Mouse (Mus musculus) neural tube, embryonic 15.5 days (tissue): Measurements from ENCODE around the gene Limch1. TPM values are rescaled to one million over a fixed set of nuclear protein-coding genes. Genes with fewer than 3 reads are reported as not detected.

Experiments used
- ATAC-seq: fragments of 200-750 bp; cut with Nextera tagmentation; 2 replicates; pipeline ENCODE4 v1.8.0; 2017; ENCODE audit warnings: mild to moderate bottlenecking, moderate TSS enrichment, moderate library complexity; ENCODE audit not compliant: low FRiP score
- H3K27ac ChIP-seq: fragments of 300-500 bp; sonication (generic); replicated peaks from 2 replicates; pipeline ENCODE4 v1.5.1; 2015; ENCODE audit warnings: mild to moderate bottlenecking, inconsistent platforms
- H3K27me3 ChIP-seq: fragments of 300-500 bp; sonication (generic); replicated peaks from 2 replicates; pipeline ENCODE4 v1.6.1; 2015; ENCODE audit warnings: inconsistent platforms
- H3K36me3 ChIP-seq: fragments of 300-500 bp; sonication (generic); 2 replicates; pipeline ENCODE4 v1.6.1; 2015; ENCODE audit warnings: inconsistent platforms
- H3K4me1 ChIP-seq: fragments of 300-500 bp; sonication (generic); 2 replicates; pipeline ENCODE4 v1.6.1; 2015; ENCODE audit warnings: inconsistent platforms
- H3K4me2 ChIP-seq: fragments of 300-500 bp; sonication (generic); 2 replicates; pipeline ENCODE4 v1.6.1; 2015; ENCODE audit warnings: inconsistent platforms, mild to moderate bottlenecking, moderate library complexity
- H3K4me3 ChIP-seq: fragments of 300-500 bp; sonication (generic); replicated peaks from 2 replicates; pipeline ENCODE4 v1.5.1; 2015; ENCODE audit warnings: mild to moderate bottlenecking, inconsistent platforms
- H3K9ac ChIP-seq: fragments of 300-500 bp; sonication (generic); replicated peaks from 2 replicates; pipeline ENCODE4 v1.6.1; 2015; ENCODE audit warnings: mild to moderate bottlenecking, inconsistent platforms
- H3K9me3 ChIP-seq: fragments of 300-500 bp; sonication (generic); replicated peaks from 2 replicates; pipeline ENCODE4 v1.6.1; 2016; ENCODE audit warnings: inconsistent platforms
- WGBS: fragments of 180-500 bp; shearing (Covaris S2); methylation state at CpG from one replicate; pipeline ENCODE4 v1.1.7; 2015; ENCODE audit warnings: mixed read lengths; 5-methylcytosine and 5-hydroxymethylcytosine counted together
- polyA plus RNA-seq: library from polyadenylated mRNA; unstranded; fragments of >200 nt; fragmentation: Nextera tagmentation; extraction: Ambion mirVana; gene quantifications from 2 replicates; pipeline ENCODE4 v1.2.1, GENCODE M21; 2015

Gene Limch1
- polyA plus RNA-seq, 1 experiment from 2014 or later, result 63.7 TPM

DNA sequence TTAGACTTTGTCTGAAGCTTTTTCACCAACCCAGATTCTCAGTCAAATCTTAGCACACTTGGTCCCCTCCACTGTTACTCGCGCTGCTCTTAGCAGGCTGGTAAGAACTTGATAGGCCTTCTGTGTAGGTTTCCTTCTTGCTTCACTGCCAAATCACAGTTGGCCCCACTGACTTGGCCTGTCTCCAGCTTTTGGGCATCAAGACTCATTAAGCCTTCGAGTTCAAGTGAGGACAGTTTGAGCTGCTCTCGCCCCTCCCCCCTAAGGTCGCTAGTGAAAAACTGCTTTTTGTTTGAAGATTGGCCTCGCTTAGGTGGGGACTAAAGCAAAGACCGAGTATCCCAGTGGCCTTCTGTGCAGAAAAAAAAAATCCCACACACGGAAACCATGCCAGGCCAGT, 120.4 kb downstream of the Limch1 start:
- Histone ChIP-seq H3K9ac (no peak overlapping the region), H3K4me2 (no peak overlapping the region), H3K27me3 (no peaks in the 10 kb centered on the region), H3K27ac (no peak overlapping the region; the same call in 1 of the 2 replicates), H3K4me1 (peaks cover 28% of the 10 kb centered on the region), H3K36me3 (no peaks in the 10 kb centered on the region), H3K4me3 (no peak overlapping the region), H3K9me3 (no peaks in the 10 kb centered on the region)
- 45% methylated on average over 8 of the region's 8 CpGs for WGBS
- ATAC-seq, result peak; percentile 42; the same call in 1 of the 2 replicates

DNA sequence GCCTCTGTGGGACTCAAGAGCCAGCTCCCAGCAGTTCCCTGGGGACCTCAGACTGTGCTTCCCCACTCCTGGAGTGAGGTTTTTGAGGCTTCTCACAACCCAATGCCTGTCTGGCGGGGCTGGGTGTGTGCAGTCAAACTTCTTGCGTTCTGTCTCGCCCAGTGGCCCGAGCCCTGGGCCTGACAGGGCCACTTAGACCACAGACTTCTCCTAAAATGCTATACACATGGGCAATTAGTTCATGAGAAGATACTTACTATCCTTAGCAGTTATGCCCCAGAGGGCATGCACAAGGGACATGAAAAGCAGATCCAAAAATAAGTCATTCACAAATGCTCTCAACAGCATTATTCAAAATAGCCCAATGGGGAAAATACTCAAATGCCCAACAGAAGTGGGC, 123.9 kb downstream of the Limch1 start:
- Histone ChIP-seq H3K36me3 (no peaks in the 10 kb centered on the region), H3K9ac (no peak overlapping the region), H3K4me3 (no peak overlapping the region), H3K4me1 (peaks cover 14% of the 10 kb centered on the region), H3K9me3 (no peaks in the 10 kb centered on the region), H3K27me3 (no peaks in the 10 kb centered on the region), H3K27ac (no peak overlapping the region), H3K4me2 (no peak overlapping the region)
- no peak for ATAC-seq
- 99% methylated on average over 4 of the region's 4 CpGs for WGBS

DNA sequence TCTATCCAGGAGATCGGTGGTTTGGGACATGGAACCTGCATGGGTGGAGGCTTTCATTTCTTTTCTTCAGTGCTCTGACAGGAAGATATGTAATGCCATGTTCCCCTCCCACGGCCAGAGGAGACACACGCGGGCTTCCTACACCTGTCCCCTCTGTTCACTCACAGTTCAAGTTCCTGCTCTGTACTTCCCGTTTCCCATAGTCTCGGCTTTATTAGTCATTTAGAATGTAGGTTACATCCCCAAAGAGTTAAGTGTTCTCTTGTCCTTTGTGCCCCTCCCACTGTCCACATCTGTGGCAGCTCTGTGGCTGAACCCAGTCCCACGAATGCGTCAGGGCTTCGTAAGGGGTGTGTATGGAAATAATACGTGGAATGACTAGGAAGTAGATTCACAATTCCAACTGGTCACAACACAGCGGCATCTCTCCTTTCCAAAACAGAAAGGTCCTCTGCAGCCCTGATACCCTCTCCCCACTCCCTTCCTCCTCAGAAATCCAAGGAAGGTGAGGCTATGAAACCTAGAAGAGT, 126.0 kb downstream of the Limch1 start:
- Histone ChIP-seq H3K4me2 (no peak overlapping the region), H3K4me3 (no peak overlapping the region), H3K4me1 (no peaks in the 10 kb centered on the region; the same call in 1 of the 2 replicates), H3K36me3 (no peaks in the 10 kb centered on the region), H3K27me3 (no peaks in the 10 kb centered on the region), H3K9ac (no peak overlapping the region), H3K9me3 (no peaks in the 10 kb centered on the region), H3K27ac (no peak overlapping the region)
- 86% methylated on average over 11 of the region's 11 CpGs for WGBS
- no peak for ATAC-seq

DNA sequence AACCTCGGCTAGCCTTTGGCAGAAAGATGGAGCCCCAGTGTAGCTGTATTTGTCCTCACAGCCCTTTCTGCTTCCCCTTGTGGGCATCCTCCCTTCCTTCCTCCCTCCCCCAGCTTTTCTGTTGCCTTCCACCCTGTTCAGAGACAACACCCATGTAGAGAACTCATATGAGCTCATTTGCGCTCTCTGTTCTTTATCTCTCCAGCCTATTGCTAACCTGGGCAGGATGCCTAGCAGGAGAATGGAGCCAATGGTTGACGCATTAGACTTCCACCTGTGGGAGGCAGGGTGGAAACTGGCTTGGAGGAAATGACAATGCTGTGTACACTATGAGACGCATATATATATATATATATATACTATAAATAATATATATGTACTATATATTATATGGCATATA, 126.4 kb downstream of the Limch1 start:
- ATAC-seq, result no peak
- Histone ChIP-seq H3K36me3 (no peaks in the 10 kb centered on the region), H3K9ac (no peak overlapping the region), H3K27ac (no peak overlapping the region), H3K9me3 (no peaks in the 10 kb centered on the region), H3K4me2 (no peak overlapping the region), H3K27me3 (no peaks in the 10 kb centered on the region), H3K4me3 (no peak overlapping the region), H3K4me1 (no peaks in the 10 kb centered on the region; the same call in 1 of the 2 replicates)
- WGBS, result 88% methylated on average over 4 of the region's 4 CpGs

DNA sequence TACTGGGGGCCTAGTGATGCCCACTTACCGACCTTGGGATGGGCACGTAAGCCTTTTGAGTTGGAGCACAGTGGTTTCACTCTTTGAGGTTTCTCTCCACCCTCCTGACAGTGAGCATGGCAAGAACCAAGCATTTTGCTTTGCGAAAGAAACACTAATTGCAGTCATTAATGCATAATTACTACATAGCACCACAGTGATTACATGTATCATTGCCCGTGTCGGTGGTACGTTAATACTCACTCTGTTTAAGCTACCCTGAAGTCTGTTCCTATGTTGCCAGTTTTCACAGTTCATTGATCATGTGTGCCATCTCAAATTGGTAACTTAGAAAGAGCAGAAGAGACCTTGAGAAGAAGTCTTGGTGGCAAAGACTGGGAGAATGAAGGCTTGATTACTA, 127.1 kb downstream of the Limch1 start:
- Histone ChIP-seq H3K4me3 (no peak overlapping the region), H3K27ac (no peak overlapping the region), H3K27me3 (no peaks in the 10 kb centered on the region), H3K36me3 (no peaks in the 10 kb centered on the region), H3K9me3 (no peaks in the 10 kb centered on the region), H3K4me2 (no peak overlapping the region), H3K9ac (no peak overlapping the region), H3K4me1 (no peaks in the 10 kb centered on the region; the same call in 1 of the 2 replicates)
- ATAC-seq, result no peak
- 70% methylated on average over 6 of the region's 6 CpGs for WGBS

DNA sequence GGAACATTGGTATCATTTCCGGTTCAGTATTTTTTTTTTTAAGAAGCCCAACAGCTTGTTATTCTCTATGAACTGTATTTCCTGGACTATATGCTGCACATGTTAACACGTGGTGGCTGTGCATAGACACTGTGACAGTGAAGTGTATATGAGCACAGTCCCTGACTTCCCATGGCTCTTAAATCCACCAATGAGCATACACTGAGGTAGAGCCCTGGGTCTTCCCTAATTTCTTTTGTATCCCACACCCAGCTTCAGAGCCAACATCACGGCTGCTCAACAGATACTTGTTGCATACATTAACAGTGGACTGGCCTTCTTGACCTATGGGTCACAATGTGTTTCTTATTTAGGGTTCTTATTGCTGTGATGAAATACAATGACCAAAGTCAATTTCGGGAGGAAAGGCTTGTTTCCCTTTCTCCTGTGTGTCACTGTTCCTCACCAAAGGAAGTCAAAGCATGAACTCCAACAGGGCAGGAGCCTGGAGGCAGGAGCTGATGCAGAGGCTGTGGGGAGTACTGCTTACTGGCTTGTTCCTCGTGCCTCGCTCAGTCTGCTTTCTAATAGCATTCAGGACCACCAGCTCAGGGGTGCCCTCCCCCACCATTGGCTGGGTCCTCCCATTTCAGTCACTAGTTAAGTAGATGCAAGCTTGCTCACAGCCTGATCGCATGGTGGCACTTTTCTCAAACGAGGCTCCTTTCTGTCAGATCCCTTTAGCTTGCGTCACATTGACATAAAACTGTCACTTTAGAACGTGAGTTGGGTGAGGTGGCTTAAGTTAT, 130.6 kb downstream of the Limch1 start:
- WGBS, result 37% methylated on average over 10 of the region's 10 CpGs
- Histone ChIP-seq H3K4me3 (no peak overlapping the region), H3K27me3 (no peaks in the 10 kb centered on the region), H3K9me3 (no peaks in the 10 kb centered on the region), H3K9ac (no peak overlapping the region), H3K4me1 (no peaks in the 10 kb centered on the region; the same call in 1 of the 2 replicates), H3K4me2 (no peak overlapping the region), H3K36me3 (no peaks in the 10 kb centered on the region), H3K27ac (no peak overlapping the region; the same call in 1 of the 2 replicates)
- no peak for ATAC-seq

DNA sequence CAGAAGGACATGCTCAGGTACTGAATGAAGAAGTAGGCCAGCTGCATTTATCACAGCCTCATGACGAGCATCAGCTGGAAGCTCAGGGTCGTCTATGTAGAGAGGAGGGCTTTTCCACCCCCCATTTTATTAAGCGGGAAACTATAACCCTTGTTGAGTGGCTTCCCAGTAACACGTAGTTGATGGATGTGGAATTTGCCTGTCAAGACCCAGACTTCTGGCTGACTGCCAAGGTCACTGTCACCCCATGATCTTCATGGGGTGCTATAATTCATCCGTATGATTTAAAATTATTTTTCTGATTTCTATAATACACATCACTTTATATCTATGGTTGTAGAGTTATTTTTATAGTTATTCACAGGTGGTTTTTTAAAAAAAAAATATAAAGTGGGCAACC, 131.4 kb downstream of the Limch1 start:
- H3K27ac ChIP-seq, result no peak overlapping the region
- no peak overlapping the region for H3K4me3 ChIP-seq
- H3K9ac ChIP-seq, result no peak overlapping the region
- H3K36me3 ChIP-seq, result no peaks in the 10 kb centered on the region
- no peak for ATAC-seq
- WGBS, result 65% methylated on average over 5 of the region's 5 CpGs
- H3K27me3 ChIP-seq, result no peaks in the 10 kb centered on the region
- no peaks in the 10 kb centered on the region for H3K9me3 ChIP-seq
- no peaks in the 10 kb centered on the region; the same call in 1 of the 2 replicates for H3K4me1 ChIP-seq
- no peak overlapping the region for H3K4me2 ChIP-seq

DNA sequence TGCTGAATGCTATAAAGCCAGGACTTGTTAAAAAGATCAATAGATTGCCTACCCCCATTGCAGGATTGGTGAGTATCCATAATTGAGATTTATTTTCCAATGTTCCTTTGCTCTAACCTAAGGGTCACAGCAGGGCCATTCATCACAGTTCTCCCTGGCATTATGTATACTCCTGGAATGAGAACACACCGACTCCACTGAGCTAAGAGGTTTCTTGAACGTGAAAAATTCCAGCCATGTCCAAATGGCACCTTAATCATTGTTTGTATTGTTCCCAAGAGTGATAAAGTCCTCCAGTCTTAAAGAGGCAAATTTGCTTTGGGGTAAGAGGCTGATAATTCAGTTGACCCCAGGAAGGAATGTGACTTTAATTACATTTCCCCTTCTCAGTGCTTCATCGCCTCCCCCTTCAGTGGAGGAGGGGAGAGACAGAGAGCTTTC, 136.3 kb downstream of the Limch1 start:
- Histone ChIP-seq H3K9me3 (peaks cover 6% of the 10 kb centered on the region; the same call in 1 of the 2 replicates), H3K4me1 (no peaks in the 10 kb centered on the region; the same call in 1 of the 2 replicates), H3K9ac (no peak overlapping the region), H3K27me3 (no peaks in the 10 kb centered on the region), H3K36me3 (peaks cover 3% of the 10 kb centered on the region; the same call in 1 of the 2 replicates), H3K27ac (no peak overlapping the region), H3K4me2 (no peak overlapping the region), H3K4me3 (no peak overlapping the region)
- 16% methylated on average over 3 of the region's 3 CpGs for WGBS
- no peak for ATAC-seq

DNA sequence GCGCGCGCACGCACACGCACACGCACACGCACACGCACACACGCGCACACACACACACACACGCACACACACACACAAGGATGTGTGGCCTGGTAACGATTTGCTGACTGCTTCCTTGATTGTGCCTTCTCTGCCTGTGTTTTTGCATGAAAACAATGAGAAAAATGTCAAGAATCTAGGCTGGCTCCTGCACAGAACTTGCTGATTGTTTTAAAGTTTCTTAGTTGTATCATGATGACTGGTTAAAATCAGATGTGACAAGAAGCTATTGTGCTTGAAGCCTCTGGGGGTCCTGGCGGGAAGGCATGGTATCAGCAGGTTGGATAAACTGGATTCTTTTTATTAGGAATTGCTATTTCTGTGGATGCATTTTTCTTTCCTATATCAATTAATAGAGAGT, 137.1 kb downstream of the Limch1 start:
- Histone ChIP-seq H3K4me2 (no peak overlapping the region), H3K9ac (no peak overlapping the region), H3K4me3 (no peak overlapping the region), H3K27ac (no peak overlapping the region), H3K9me3 (peaks cover 6% of the 10 kb centered on the region; the same call in 1 of the 2 replicates), H3K27me3 (no peaks in the 10 kb centered on the region), H3K36me3 (peaks cover 3% of the 10 kb centered on the region; the same call in 1 of the 2 replicates), H3K4me1 (no peaks in the 10 kb centered on the region; the same call in 1 of the 2 replicates)
- no peak for ATAC-seq
- WGBS, result 93% methylated on average over 13 of the region's 13 CpGs

DNA sequence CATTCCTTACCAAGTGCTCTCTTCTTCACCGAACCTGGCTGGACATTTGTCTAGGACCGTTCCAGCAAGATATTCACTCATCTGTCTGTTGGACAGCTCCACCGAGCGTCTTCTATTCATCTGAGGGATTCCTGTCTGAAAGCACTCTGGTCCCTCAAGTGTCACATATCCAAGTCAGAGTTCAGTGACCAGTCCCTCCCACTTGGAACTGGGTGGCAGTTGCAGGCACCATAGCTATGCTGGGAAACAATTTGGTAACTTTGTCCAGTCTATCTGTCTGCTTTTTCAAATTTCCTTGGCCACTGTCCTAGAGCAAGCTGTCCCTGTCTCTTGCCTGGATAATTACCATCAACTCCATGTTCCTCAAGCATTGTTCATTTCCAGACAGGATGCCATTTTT, 138.9 kb downstream of the Limch1 start:
- H3K36me3 ChIP-seq, result peaks cover 3% of the 10 kb centered on the region; the same call in 1 of the 2 replicates
- peaks cover 12% of the 10 kb centered on the region for H3K4me1 ChIP-seq
- no peak overlapping the region for H3K4me3 ChIP-seq
- H3K27me3 ChIP-seq, result no peaks in the 10 kb centered on the region
- H3K9me3 ChIP-seq, result peaks cover 6% of the 10 kb centered on the region; the same call in 1 of the 2 replicates
- H3K27ac ChIP-seq, result no peak overlapping the region
- no peak overlapping the region for H3K9ac ChIP-seq
- no peak overlapping the region for H3K4me2 ChIP-seq
- ATAC-seq, result no peak
- WGBS, result 94% methylated on average over 4 of the region's 4 CpGs

DNA sequence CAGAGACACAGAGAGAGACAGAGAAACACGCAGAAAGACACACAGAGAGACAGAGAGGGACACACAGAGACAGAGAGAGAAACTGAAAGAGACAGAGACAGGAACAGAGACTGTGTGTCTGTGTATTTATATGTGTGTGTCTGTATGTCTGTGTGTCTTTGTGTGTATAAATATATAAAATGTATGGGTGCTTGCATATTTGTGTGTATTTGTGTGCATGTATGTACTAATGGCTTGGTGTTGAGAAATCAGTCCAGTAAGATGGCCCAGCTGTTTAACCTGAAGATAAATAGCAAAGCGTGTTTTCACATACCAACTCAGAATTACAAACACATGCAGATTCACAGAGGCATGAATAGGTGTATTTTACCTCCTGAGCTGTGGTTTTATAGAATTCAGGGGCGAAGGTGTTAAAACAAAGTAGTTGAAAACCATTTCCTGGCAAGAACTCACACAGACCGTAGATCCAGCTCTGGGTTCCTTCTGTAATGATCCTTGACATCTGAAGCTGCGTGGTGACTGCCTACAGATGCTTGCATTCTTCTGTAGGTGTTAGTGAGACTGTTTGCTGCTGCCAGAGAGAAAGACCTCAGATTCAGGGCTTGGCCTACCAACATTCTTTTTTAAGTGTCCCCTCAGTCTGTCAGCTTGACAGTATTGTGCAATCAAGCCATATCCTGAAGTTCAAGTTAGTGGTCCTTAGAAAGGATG, 140.9 kb downstream of the Limch1 start:
- Histone ChIP-seq H3K36me3 (peaks cover 3% of the 10 kb centered on the region; the same call in 1 of the 2 replicates), H3K4me2 (no peak overlapping the region), H3K9me3 (peaks cover 6% of the 10 kb centered on the region; the same call in 1 of the 2 replicates), H3K27ac (no peak overlapping the region), H3K4me3 (no peak overlapping the region), H3K4me1 (peaks cover 14% of the 10 kb centered on the region), H3K27me3 (no peaks in the 10 kb centered on the region), H3K9ac (no peak overlapping the region)
- ATAC-seq, result no peak
- 90% methylated on average over 5 of the region's 5 CpGs for WGBS
